Mouse (Mus musculus) bone marrow macrophage, adult 2 months (primary cell): Measurements from ENCODE around the gene Ptch2.

Source experiments
- CTCF ChIP-seq: IDR thresholded peaks from 2 replicates; pipeline ENCODE4 v1.5.1; 2012; ENCODE audit warnings: low read depth, mild to moderate bottlenecking, low read length, moderate library complexity
- POLR2A ChIP-seq: IDR thresholded peaks from 2 replicates; pipeline ENCODE4 v1.6.1; 2012; ENCODE audit warnings: mild to moderate bottlenecking, low read depth, low read length, borderline replicate concordance

- TF ChIP-seq CTCF (no peak), POLR2A (no peak)
These were observed 37.5 kb downstream of the Ptch2 start for GRCm38 (mm10) chr4:117133366-117133796.
